Mouse (Mus musculus): Measurements from ENCODE around the gene Cacna2d3.

- TF ChIP-seq CTCF (IDR thresholded peaks at IDR 0.05; ENCODE audit: low read depth) (no peak), EP300 (IDR thresholded peaks at IDR 0.05; ENCODE audit: low read depth) (no peak)
These were observed 159.0 kb downstream of the Cacna2d3 start for GRCm38 (mm10) chr14:29562704-29563103.

All from liver, postnatal 0 days (tissue).